Mouse (Mus musculus) ES-Bruce4 (cell line): ENCODE measurements around the gene Scpep1.

Source experiments
- CTCF ChIP-seq: IDR thresholded peaks from one replicate; pipeline ENCODE4 v1.8.1; 2011; ENCODE audit warnings: low read depth, low read length
- EP300 ChIP-seq: IDR thresholded peaks from 2 replicates; pipeline ENCODE4 v1.6.1; 2011; ENCODE audit warnings: low read depth, low read length; ENCODE audit not compliant: insufficient read depth
- POLR2A ChIP-seq: IDR thresholded peaks from one replicate; pipeline ENCODE4 v1.8.1; 2011; ENCODE audit warnings: low read length; ENCODE audit not compliant: insufficient read depth

DNA sequence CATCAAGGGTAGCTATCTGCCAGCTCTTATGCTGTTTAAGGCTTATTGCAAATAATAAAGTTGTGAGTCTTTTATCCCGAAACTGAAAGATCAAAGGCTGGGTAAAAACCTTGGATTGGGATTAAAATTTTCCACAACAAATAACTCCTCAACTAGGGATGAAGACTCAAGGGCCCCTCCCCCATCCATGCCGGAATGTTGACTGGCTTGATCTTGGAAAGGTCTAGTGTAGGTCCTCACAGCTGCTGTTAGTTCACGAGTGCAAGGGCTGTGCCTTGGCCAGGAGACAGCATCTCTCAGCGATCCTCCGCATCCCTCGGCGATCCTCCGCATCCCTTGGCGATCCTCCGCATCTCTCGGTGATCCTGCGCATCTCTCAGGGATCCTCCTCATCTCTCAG lies 77.3 kb downstream of the Scpep1 start:
- TF ChIP-seq POLR2A (no peak), CTCF (no peak), EP300 (no peak)
